Mouse (Mus musculus): ENCODE measurements around the gene Vmp1. TPM values are rescaled to one million over a fixed set of nuclear protein-coding genes. Genes with fewer than 3 reads are reported as not detected.

Gene Vmp1
- polyA plus RNA-seq, 1 experiment from 2014 or later: 99.7 TPM

- Histone ChIP-seq H3K36me3 (replicated peaks; ENCODE audit: control insufficient read depth, insufficient read depth, low read depth, low read length) (no peaks in the 10 kb centered on the region), H3K9me3 (replicated peaks; ENCODE audit: control insufficient read depth, low read length) (no peaks in the 10 kb centered on the region), H3K4me2 (ENCODE audit: low read depth, low read length) (no peak overlapping the region), H3K27ac (replicated peaks; ENCODE audit: low read depth, low read length) (no peak overlapping the region), H3K4me1 (ENCODE audit: control insufficient read depth, insufficient read depth, low read length) (no peaks in the 10 kb centered on the region), H3K27me3 (ENCODE audit: control insufficient read depth, insufficient read depth, low read length) (no peaks in the 10 kb centered on the region), H3K9ac (replicated peaks; ENCODE audit: low read length) (no peak overlapping the region), H3K4me3 (ENCODE audit: low read depth, low read length) (no peak overlapping the region)
- DNase-seq (ENCODE audit: low spot score) (no peak), ATAC-seq (replicated peaks; ENCODE audit: insufficient number of reproducible peaks, low FRiP score, low TSS enrichment, low read depth) (no peak)
- 98% methylated on average over 4 of the region's 4 CpGs for WGBS
These were observed 39.1 kb downstream of the Vmp1 start for GRCm38 (mm10) chr11:86644553-86644952.

GRCm38 (mm10) chr11:86641714-86642113 is 41.9 kb downstream of the Vmp1 start:
- H3K27ac ChIP-seq (replicated peaks; ENCODE audit: low read depth, low read length): no peak overlapping the region; the same call in 1 of the 2 replicates
- DNase-seq (ENCODE audit: low spot score) (no peak), ATAC-seq (replicated peaks; ENCODE audit: insufficient number of reproducible peaks, low FRiP score, low TSS enrichment, low read depth) (no peak)
- no peaks in the 10 kb centered on the region for H3K27me3 ChIP-seq (ENCODE audit: control insufficient read depth, insufficient read depth, low read length)
- no peak overlapping the region for H3K4me2 ChIP-seq (ENCODE audit: low read depth, low read length)
- H3K4me1 ChIP-seq (ENCODE audit: control insufficient read depth, insufficient read depth, low read length): no peaks in the 10 kb centered on the region
- WGBS: 88% methylated on average over 4 of the region's 4 CpGs
- H3K36me3 ChIP-seq (replicated peaks; ENCODE audit: control insufficient read depth, insufficient read depth, low read depth, low read length): no peaks in the 10 kb centered on the region
- no peaks in the 10 kb centered on the region for H3K9me3 ChIP-seq (replicated peaks; ENCODE audit: control insufficient read depth, low read length)
- H3K9ac ChIP-seq (replicated peaks; ENCODE audit: low read length): no peak overlapping the region
- no peak overlapping the region for H3K4me3 ChIP-seq (ENCODE audit: low read depth, low read length)

GRCm38 (mm10) chr11:86637697-86638096 is 45.9 kb downstream of the Vmp1 start:
- Histone ChIP-seq H3K36me3 (replicated peaks; ENCODE audit: control insufficient read depth, insufficient read depth, low read depth, low read length) (no peaks in the 10 kb centered on the region), H3K27me3 (ENCODE audit: control insufficient read depth, insufficient read depth, low read length) (no peaks in the 10 kb centered on the region), H3K4me2 (ENCODE audit: low read depth, low read length) (no peak overlapping the region), H3K9me3 (replicated peaks; ENCODE audit: control insufficient read depth, low read length) (no peaks in the 10 kb centered on the region), H3K9ac (replicated peaks; ENCODE audit: low read length) (no peak overlapping the region), H3K4me3 (ENCODE audit: low read depth, low read length) (no peak overlapping the region), H3K4me1 (ENCODE audit: control insufficient read depth, insufficient read depth, low read length) (no peaks in the 10 kb centered on the region), H3K27ac (replicated peaks; ENCODE audit: low read depth, low read length) (no peak overlapping the region)
- ATAC-seq (replicated peaks; ENCODE audit: insufficient number of reproducible peaks, low FRiP score, low TSS enrichment, low read depth) (no peak), DNase-seq (ENCODE audit: low spot score) (no peak)
- WGBS: 54% methylated on average over 2 of the region's 2 CpGs

DNA sequence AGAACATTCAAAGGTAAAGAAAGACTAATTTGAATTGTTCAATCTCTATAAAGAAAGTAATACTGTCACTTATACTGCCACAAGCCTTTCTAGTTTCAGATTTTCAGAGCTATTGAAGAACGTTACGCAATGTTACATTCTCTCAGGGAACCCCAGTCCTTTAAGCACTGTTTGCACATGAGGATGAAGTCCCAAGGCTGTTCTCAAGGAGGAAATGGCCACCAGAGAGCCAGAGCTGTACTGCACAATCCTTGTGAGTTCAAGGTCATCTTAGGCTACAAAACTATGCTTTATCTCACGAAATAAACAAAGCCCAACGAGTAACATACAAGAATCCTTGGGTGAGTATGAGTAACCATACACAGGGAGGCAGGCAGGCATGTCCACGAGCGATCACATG is 49.2 kb downstream of the Vmp1 start:
- Histone ChIP-seq H3K27me3 (ENCODE audit: control insufficient read depth, insufficient read depth, low read length) (no peaks in the 10 kb centered on the region), H3K36me3 (replicated peaks; ENCODE audit: control insufficient read depth, insufficient read depth, low read depth, low read length) (no peaks in the 10 kb centered on the region; the same call in 1 of the 2 replicates), H3K9ac (replicated peaks; ENCODE audit: low read length) (no peak overlapping the region), H3K4me1 (ENCODE audit: control insufficient read depth, insufficient read depth, low read length) (no peaks in the 10 kb centered on the region), H3K4me2 (ENCODE audit: low read depth, low read length) (no peak overlapping the region), H3K27ac (replicated peaks; ENCODE audit: low read depth, low read length) (no peak overlapping the region), H3K9me3 (replicated peaks; ENCODE audit: control insufficient read depth, low read length) (no peaks in the 10 kb centered on the region), H3K4me3 (ENCODE audit: low read depth, low read length) (no peak overlapping the region)
- ATAC-seq (replicated peaks; ENCODE audit: insufficient number of reproducible peaks, low FRiP score, low TSS enrichment, low read depth) (no peak), DNase-seq (ENCODE audit: low spot score) (no peak)
- WGBS: 94% methylated on average over 6 of the region's 6 CpGs

GRCm38 (mm10) chr11:86629941-86630340 is 53.7 kb downstream of the Vmp1 start:
- no peak overlapping the region for H3K4me3 ChIP-seq (ENCODE audit: low read depth, low read length)
- H3K4me1 ChIP-seq (ENCODE audit: control insufficient read depth, insufficient read depth, low read length): no peaks in the 10 kb centered on the region
- H3K9me3 ChIP-seq (replicated peaks; ENCODE audit: control insufficient read depth, low read length): no peaks in the 10 kb centered on the region
- no peak for ATAC-seq (replicated peaks; ENCODE audit: insufficient number of reproducible peaks, low FRiP score, low TSS enrichment, low read depth)
- no peak overlapping the region for H3K4me2 ChIP-seq (ENCODE audit: low read depth, low read length)
- H3K27ac ChIP-seq (replicated peaks; ENCODE audit: low read depth, low read length): no peak overlapping the region
- H3K36me3 ChIP-seq (replicated peaks; ENCODE audit: control insufficient read depth, insufficient read depth, low read depth, low read length): no peaks in the 10 kb centered on the region; the same call in 1 of the 2 replicates
- no peak overlapping the region for H3K9ac ChIP-seq (replicated peaks; ENCODE audit: low read length)
- no peaks in the 10 kb centered on the region for H3K27me3 ChIP-seq (ENCODE audit: control insufficient read depth, insufficient read depth, low read length)
- no peak for DNase-seq (ENCODE audit: low spot score)
- 89% methylated on average over 7 of the region's 7 CpGs for WGBS

DNA sequence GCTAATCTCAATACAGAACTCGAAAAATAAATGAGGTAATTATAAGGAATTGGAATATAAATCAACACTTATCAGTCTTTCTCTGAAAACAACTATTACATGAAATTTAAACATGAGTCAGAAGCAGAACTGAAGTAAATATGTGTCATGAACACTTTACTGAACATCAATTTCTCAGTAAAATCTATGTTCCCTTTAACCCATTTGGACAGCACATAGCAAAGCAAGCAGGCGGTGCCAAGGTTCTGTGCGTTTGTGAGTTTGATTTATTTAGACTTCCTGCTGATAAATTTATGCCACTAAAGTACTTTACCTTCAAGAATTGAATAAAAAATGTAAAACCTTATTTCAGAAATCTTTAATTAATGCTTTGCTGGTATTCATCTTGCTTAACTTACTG is 54.2 kb downstream of the Vmp1 start:
- Histone ChIP-seq H3K27me3 (ENCODE audit: control insufficient read depth, insufficient read depth, low read length) (no peaks in the 10 kb centered on the region), H3K9me3 (replicated peaks; ENCODE audit: control insufficient read depth, low read length) (no peaks in the 10 kb centered on the region), H3K4me3 (ENCODE audit: low read depth, low read length) (no peak overlapping the region), H3K36me3 (replicated peaks; ENCODE audit: control insufficient read depth, insufficient read depth, low read depth, low read length) (no peaks in the 10 kb centered on the region; the same call in 1 of the 2 replicates), H3K4me2 (ENCODE audit: low read depth, low read length) (no peak overlapping the region), H3K9ac (replicated peaks; ENCODE audit: low read length) (no peak overlapping the region), H3K4me1 (ENCODE audit: control insufficient read depth, insufficient read depth, low read length) (no peaks in the 10 kb centered on the region), H3K27ac (replicated peaks; ENCODE audit: low read depth, low read length) (no peak overlapping the region)
- no peak for ATAC-seq (replicated peaks; ENCODE audit: insufficient number of reproducible peaks, low FRiP score, low TSS enrichment, low read depth)
- WGBS: 94% methylated on average over 3 of the region's 3 CpGs
- no peak for DNase-seq (ENCODE audit: low spot score)

DNA sequence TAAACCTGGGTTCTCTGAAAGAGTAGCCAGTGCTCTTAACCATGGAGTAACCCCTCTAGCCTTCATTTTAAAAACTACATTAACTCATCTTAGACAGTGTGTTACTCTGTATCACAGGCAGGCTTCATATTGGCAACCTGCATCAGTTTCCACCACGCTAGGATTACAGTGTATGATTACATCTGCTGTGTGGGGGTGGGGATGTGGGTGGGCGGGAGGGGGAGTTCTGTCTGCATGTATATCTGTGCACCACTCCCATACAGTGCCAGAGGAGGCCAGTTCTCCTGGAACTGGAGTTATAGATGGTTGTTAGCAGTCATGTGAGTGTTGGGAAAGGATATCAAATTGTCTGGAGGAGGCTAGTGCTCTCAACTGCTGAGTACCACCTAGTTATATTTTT is 55.2 kb downstream of the Vmp1 start:
- no peaks in the 10 kb centered on the region for H3K9me3 ChIP-seq (replicated peaks; ENCODE audit: control insufficient read depth, low read length)
- 93% methylated on average over 2 of the region's 2 CpGs for WGBS
- no peak overlapping the region for H3K4me3 ChIP-seq (ENCODE audit: low read depth, low read length)
- ATAC-seq (replicated peaks; ENCODE audit: insufficient number of reproducible peaks, low FRiP score, low TSS enrichment, low read depth): no peak
- no peaks in the 10 kb centered on the region; the same call in 1 of the 2 replicates for H3K36me3 ChIP-seq (replicated peaks; ENCODE audit: control insufficient read depth, insufficient read depth, low read depth, low read length)
- H3K9ac ChIP-seq (replicated peaks; ENCODE audit: low read length): no peak overlapping the region
- H3K27me3 ChIP-seq (ENCODE audit: control insufficient read depth, insufficient read depth, low read length): no peaks in the 10 kb centered on the region
- no peak for DNase-seq (ENCODE audit: low spot score)
- no peak overlapping the region for H3K27ac ChIP-seq (replicated peaks; ENCODE audit: low read depth, low read length)
- no peak overlapping the region for H3K4me2 ChIP-seq (ENCODE audit: low read depth, low read length)
- no peaks in the 10 kb centered on the region for H3K4me1 ChIP-seq (ENCODE audit: control insufficient read depth, insufficient read depth, low read length)

DNA sequence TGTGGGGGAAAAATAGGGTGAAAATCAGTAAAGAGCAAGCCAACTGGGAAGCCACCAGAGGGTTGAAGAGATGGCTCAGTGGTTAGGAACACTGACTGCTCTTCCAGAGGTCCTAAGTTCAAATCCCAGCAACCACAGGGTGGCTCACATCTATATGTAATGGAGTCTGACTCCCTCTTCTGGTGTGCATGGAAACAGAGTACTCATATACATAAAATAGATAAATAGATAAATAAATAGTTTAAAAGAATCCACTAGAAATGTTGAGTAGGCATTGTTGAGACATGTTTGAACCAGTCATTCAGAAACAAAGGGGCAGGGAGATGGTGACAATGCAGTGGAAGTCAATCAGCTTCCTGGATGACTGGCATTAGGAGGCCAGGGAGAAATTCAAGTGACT is 56.0 kb downstream of the Vmp1 start:
- no peak for ATAC-seq (replicated peaks; ENCODE audit: insufficient number of reproducible peaks, low FRiP score, low TSS enrichment, low read depth)

More for the DNA sequence above, 56.0 kb downstream of the Vmp1 start:
- Histone ChIP-seq H3K4me1 (ENCODE audit: control insufficient read depth, insufficient read depth, low read length) (no peaks in the 10 kb centered on the region), H3K4me2 (ENCODE audit: low read depth, low read length) (no peak overlapping the region), H3K27me3 (ENCODE audit: control insufficient read depth, insufficient read depth, low read length) (no peaks in the 10 kb centered on the region), H3K27ac (replicated peaks; ENCODE audit: low read depth, low read length) (no peak overlapping the region), H3K4me3 (ENCODE audit: low read depth, low read length) (no peak overlapping the region), H3K9me3 (replicated peaks; ENCODE audit: control insufficient read depth, low read length) (no peaks in the 10 kb centered on the region), H3K36me3 (replicated peaks; ENCODE audit: control insufficient read depth, insufficient read depth, low read depth, low read length) (no peaks in the 10 kb centered on the region; the same call in 1 of the 2 replicates), H3K9ac (replicated peaks; ENCODE audit: low read length) (no peak overlapping the region)
- DNase-seq (ENCODE audit: low spot score): no peak

All from embryonic facial prominence, embryonic 11.5 days (tissue).